Mouse (Mus musculus) embryonic facial prominence, embryonic 15.5 days (tissue): ENCODE results near the gene Alox12b. TPM values are rescaled to one million over a fixed set of nuclear protein-coding genes. Genes with fewer than 3 reads are reported as not detected.
A peak's percentile ranks its signal among the peaks of the same experiment; 100 is the strongest.

Source experiments
- ATAC-seq: fragments of 200-750 bp; cut with Nextera tagmentation; 2 replicates; pipeline ENCODE4 v1.8.0; 2017; ENCODE audit warnings: low read depth, moderate TSS enrichment; ENCODE audit not compliant: insufficient number of reproducible peaks, low FRiP score, low TSS enrichment
- H3K27ac ChIP-seq: fragments of 300-500 bp; sonication (generic); replicated peaks from 2 replicates; pipeline ENCODE4 v1.5.1; 2015; ENCODE audit warnings: mild to moderate bottlenecking, inconsistent platforms
- H3K27me3 ChIP-seq: fragments of 300-500 bp; sonication (generic); 2 replicates; pipeline ENCODE4 v1.6.1; 2015; ENCODE audit warnings: inconsistent platforms
- H3K36me3 ChIP-seq: fragments of 300-500 bp; sonication (generic); 2 replicates; pipeline ENCODE4 v1.6.1; 2015; ENCODE audit warnings: mild to moderate bottlenecking, inconsistent platforms
- H3K4me1 ChIP-seq: fragments of 300-500 bp; sonication (generic); 2 replicates; pipeline ENCODE4 v1.6.1; 2015; ENCODE audit warnings: inconsistent platforms
- H3K4me2 ChIP-seq: fragments of 300-500 bp; sonication (generic); replicated peaks from 2 replicates; pipeline ENCODE4 v1.6.1; 2015; ENCODE audit warnings: mild to moderate bottlenecking, inconsistent platforms
- H3K4me3 ChIP-seq: fragments of 300-500 bp; sonication (generic); replicated peaks from 2 replicates; pipeline ENCODE4 v1.5.1; 2015; ENCODE audit warnings: mild to moderate bottlenecking, inconsistent platforms
- H3K9ac ChIP-seq: fragments of 300-500 bp; sonication (generic); 2 replicates; pipeline ENCODE4 v1.6.1; 2015; ENCODE audit warnings: inconsistent platforms
- H3K9me3 ChIP-seq: fragments of 300-500 bp; sonication (generic); replicated peaks from 2 replicates; pipeline ENCODE4 v1.6.1; 2016; ENCODE audit warnings: inconsistent platforms
- WGBS: fragments of 180-500 bp; shearing (Covaris S2); methylation state at CpG from one replicate; pipeline ENCODE4 v1.1.7; 2015; 5-methylcytosine and 5-hydroxymethylcytosine counted together
- polyA plus RNA-seq: library from polyadenylated mRNA; unstranded; fragments of >200 nt; fragmentation: Nextera tagmentation; extraction: Ambion mirVana; gene quantifications from 2 replicates; pipeline ENCODE4 v1.2.1, GENCODE M21; 2015

Gene Alox12b
- polyA plus RNA-seq, 1 experiment from 2014 or later: 30.5 TPM

DNA sequence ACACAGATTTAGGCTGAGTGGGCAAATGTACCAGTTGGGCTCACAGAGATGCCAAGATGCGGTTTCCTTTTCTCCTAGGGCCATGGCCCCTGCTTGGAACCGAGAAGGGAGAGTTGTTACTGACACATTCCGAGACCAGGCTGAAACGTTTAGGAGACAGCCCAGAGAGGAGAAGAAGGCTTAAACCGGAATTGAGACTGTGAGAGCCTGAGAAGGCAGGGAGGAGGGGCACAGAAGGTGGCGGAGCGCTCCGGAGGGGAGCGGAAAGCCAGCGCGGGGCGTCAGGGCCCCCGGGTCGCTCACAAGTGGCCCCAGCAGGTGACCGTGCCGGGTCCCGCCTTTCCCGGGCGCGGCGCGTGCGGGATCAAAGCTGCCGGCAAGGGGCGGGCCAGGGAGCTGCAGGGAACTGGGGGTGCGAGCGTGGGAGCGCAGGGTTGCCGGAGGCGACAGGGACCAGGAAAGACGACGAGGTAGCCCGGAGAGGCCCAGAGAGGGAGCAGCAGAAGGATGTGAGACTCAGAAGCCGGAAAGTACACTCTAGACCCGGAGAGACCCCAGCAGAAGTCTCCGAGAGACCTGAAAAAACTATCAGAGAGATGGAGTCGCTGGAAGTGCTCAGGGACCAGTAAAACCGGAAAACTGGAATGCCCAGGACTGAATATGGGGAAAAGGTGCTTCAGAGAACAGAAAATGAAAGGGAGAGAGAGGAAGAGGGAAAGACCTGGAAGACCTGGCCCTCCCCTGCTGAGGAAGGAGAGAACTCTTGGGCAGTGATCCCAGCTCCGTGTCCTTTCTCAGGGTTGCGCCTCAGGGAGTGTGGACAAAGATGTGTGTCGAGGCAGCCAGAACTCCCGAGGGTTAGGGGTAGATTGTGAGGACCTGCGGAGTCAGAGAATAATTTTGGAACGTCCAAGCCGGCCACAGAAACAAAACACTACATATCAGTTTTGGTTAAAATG, 38.8 kb upstream of the Alox12b start:
- Histone ChIP-seq H3K4me2 (peak overlapping the region; percentile 96), H3K9ac (peak overlapping the region; percentile 70)
- WGBS: 0% methylated on average over 45 of the region's 45 CpGs

GRCm38 (mm10) chr11:69118765-69119164, 38.0 kb upstream of the Alox12b start:
- WGBS: under 1% methylated on average over 15 of the region's 15 CpGs
- no peak for ATAC-seq

More for the DNA sequence above, 38.8 kb upstream of the Alox12b start:
- H3K27me3 ChIP-seq: no peaks in the 10 kb centered on the region; the same call in 1 of the 2 replicates
- H3K4me1 ChIP-seq: peaks cover 36% of the 10 kb centered on the region
- ATAC-seq: peak; percentile 31; the same call in 1 of the 2 replicates
- no peaks in the 10 kb centered on the region for H3K36me3 ChIP-seq
- H3K9me3 ChIP-seq: no peaks in the 10 kb centered on the region
- H3K27ac ChIP-seq: peak overlapping the region; percentile 89
- H3K4me3 ChIP-seq: peak overlapping the region; percentile 91

GRCm38 (mm10) chr11:69119446-69120155, 37.2 kb upstream of the Alox12b start:
- Histone ChIP-seq H3K4me2 (peak overlapping the region; percentile 96), H3K36me3 (no peaks in the 10 kb centered on the region), H3K9me3 (no peaks in the 10 kb centered on the region), H3K4me1 (peaks cover 36% of the 10 kb centered on the region), H3K27ac (no peak overlapping the region), H3K9ac (no peak overlapping the region), H3K27me3 (no peaks in the 10 kb centered on the region; the same call in 1 of the 2 replicates), H3K4me3 (peak overlapping the region; percentile 91)
- no peak for ATAC-seq
- 37% methylated on average over 14 of the region's 14 CpGs for WGBS

More at GRCm38 (mm10) chr11:69118765-69119164, 38.0 kb upstream of the Alox12b start:
- H3K9ac ChIP-seq: no peak overlapping the region
- H3K4me3 ChIP-seq: peak overlapping the region; percentile 91
- peak overlapping the region; percentile 96 for H3K4me2 ChIP-seq
- no peaks in the 10 kb centered on the region for H3K36me3 ChIP-seq
- no peaks in the 10 kb centered on the region; the same call in 1 of the 2 replicates for H3K27me3 ChIP-seq
- peak overlapping the region; percentile 89 for H3K27ac ChIP-seq
- no peaks in the 10 kb centered on the region for H3K9me3 ChIP-seq
- peaks cover 36% of the 10 kb centered on the region for H3K4me1 ChIP-seq

DNA sequence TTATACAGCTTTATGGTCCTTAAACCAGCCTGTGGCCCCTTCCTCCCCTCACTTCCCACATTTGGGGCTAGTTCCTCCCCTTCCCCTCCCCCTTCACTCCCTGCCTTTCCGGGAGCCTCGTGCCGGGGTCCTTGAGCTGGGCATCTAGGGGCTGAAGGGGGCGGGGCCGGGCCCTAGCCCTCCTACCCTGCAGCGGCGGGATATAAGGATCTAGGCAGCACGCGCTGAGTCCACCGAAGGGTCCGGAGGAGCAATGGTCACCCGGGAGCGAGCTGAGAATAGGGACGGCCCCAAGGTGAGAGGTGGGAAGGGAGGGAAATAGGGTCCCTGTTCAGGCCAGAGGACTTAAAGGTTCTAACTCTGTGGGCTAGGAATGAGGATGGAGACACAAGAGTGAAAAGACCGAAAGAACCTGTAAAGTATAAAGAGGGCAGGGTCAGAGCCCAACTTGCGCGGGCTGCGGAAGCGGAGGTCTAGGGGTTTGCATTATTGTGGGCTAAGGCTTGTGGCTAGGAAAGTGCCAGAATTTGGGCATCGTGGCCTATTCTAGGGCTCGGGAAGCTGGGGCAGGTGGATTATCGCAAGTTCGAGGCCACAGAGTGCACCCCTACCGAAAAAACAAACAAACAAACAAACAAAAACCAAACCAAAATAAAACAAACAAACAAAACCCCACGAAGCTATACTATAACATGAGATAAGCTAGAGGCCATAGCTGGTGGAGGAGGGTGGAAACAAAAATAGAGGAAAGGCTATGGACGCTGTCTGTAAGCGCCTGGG, 36.4 kb upstream of the Alox12b start, which contains the start of gene Hes7:
TSS of gene Hes7 (plus strand) at position 184 of the 780 bp plus-strand sequence.
- 4% methylated on average over 27 of the region's 27 CpGs for WGBS
- no peaks in the 10 kb centered on the region; the same call in 1 of the 2 replicates for H3K27me3 ChIP-seq
- ATAC-seq: no peak

GRCm38 (mm10) chr11:69121001-69121740, 35.6 kb upstream of the Alox12b start:
- Histone ChIP-seq H3K4me3 (peak overlapping the region; percentile 81), H3K9ac (peak overlapping the region; percentile 59), H3K27me3 (no peaks in the 10 kb centered on the region; the same call in 1 of the 2 replicates), H3K4me2 (peak overlapping the region; percentile 96), H3K27ac (peak overlapping the region; percentile 92), H3K9me3 (no peaks in the 10 kb centered on the region), H3K4me1 (peaks cover 44% of the 10 kb centered on the region), H3K36me3 (no peaks in the 10 kb centered on the region)
- ATAC-seq: no peak
- 1% methylated on average over 33 of the region's 33 CpGs for WGBS

More for the DNA sequence above, 36.4 kb upstream of the Alox12b start, which contains the start of gene Hes7:
- Histone ChIP-seq H3K36me3 (no peaks in the 10 kb centered on the region), H3K4me2 (peak within 1 kb of the TSS; percentile 96), H3K4me3 (peak within 1 kb of the TSS; percentile 91), H3K9me3 (no peaks in the 10 kb centered on the region), H3K9ac (peak within 1 kb of the TSS; percentile 59), H3K4me1 (peaks cover 37% of the 10 kb centered on the region), H3K27ac (0 out of 2 replicates have a peak within 1 kb of the TSS, but pooled peaks have one; percentile 92)

DNA sequence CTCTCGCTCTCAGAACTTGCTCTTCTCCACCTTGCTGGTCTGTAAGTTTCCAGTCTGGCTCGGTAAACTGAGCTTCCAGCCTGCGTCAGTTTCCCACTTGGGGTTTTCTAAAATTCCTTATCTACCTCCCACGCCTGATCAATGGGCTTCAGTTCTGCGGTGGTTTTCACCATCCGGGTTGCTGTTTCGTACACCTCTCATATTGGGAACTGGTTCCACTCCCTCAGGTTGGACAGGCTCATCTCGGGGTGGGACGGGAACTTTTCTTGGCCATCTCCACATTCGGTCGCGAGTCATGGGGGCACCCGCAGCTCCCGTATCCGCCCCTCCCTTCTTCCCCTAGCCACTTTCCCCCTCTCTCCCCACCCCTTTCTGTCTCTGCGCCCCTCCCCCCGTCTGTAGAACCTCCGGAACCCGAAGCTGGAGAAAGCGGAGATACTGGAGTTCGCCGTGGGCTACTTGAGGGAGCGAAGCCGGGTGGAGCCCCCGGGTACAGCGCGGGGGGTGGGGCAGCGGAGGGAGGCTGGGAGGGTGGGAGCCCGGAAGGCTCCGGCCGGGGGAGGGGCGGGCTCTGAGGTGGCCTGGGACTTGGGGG, 35.0 kb upstream of the Alox12b start:
- H3K4me2 ChIP-seq: peak overlapping the region; percentile 96
- peak overlapping the region; percentile 92 for H3K27ac ChIP-seq
- peaks cover 49% of the 10 kb centered on the region for H3K4me1 ChIP-seq
- peak overlapping the region; percentile 59 for H3K9ac ChIP-seq
- WGBS: 1% methylated on average over 32 of the region's 32 CpGs
- peak overlapping the region; percentile 81 for H3K4me3 ChIP-seq
- H3K27me3 ChIP-seq: no peaks in the 10 kb centered on the region; the same call in 1 of the 2 replicates
- ATAC-seq: no peak
- no peaks in the 10 kb centered on the region for H3K36me3 ChIP-seq
- no peaks in the 10 kb centered on the region for H3K9me3 ChIP-seq

DNA sequence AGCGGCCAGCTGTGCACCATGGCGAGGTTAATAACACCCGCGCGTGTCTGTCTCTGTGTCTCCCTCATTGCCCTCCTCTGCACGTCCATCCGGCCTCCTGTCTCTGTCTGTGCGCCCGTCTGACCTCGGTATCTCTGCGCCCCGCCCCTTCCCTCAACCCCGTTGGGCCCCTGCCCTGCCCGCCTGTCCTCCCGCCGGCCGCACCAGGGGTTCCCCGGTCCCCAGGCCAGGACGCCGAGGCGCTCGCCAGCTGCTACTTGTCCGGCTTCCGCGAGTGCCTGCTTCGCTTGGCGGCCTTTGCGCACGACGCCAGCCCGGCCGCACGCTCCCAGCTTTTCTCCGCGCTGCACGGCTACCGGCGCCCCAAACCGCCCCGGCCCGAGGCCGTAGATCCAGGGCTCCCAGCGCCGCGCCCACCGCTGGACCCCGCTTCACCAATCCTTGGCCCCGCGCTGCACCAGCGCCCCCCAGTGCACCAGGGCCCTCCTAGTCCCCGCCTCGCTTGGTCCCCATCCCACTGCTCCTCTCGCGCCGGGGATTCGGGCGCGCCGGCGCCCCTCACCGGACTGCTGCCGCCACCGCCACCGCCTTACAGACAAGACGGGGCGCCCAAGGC, 34.3 kb upstream of the Alox12b start, which contains the start of gene 9130213A22Rik:
TSS of gene 9130213A22Rik (minus strand) at position 254 of the 616 bp plus-strand sequence.
- peak within 1 kb of the TSS; percentile 59 for H3K9ac ChIP-seq
- no peaks in the 10 kb centered on the region; the same call in 1 of the 2 replicates for H3K27me3 ChIP-seq
- no peaks in the 10 kb centered on the region for H3K36me3 ChIP-seq
- H3K4me3 ChIP-seq: peak within 1 kb of the TSS; percentile 81
- peaks cover 45% of the 10 kb centered on the region for H3K4me1 ChIP-seq
- H3K9me3 ChIP-seq: no peaks in the 10 kb centered on the region
- peak within 1 kb of the TSS; percentile 96 for H3K4me2 ChIP-seq
- H3K27ac ChIP-seq: peak within 1 kb of the TSS; percentile 92
- under 1% methylated on average over 66 of the region's 66 CpGs for WGBS
- peak; percentile 64 for ATAC-seq

- Histone ChIP-seq H3K4me3 (peak overlapping the region; percentile 81), H3K4me1 (peaks cover 44% of the 10 kb centered on the region), H3K27ac (peak overlapping the region; percentile 92), H3K9me3 (no peaks in the 10 kb centered on the region), H3K27me3 (no peaks in the 10 kb centered on the region; the same call in 1 of the 2 replicates), H3K9ac (peak overlapping the region; percentile 59), H3K36me3 (no peaks in the 10 kb centered on the region), H3K4me2 (peak overlapping the region; percentile 96)
- no peak for ATAC-seq
- 1% methylated on average over 29 of the region's 29 CpGs for WGBS
Observed at GRCm38 (mm10) chr11:69123056-69123692, 33.6 kb upstream of the Alox12b start.
